Mouse (Mus musculus) lung, adult 2 months (tissue): Measurements from ENCODE around the gene Cpne4.

Source experiments
- CTCF ChIP-seq: fragments of 200-500 bp; IDR thresholded peaks from 2 replicates; pipeline ENCODE4 v1.5.1; 2011; ENCODE audit warnings: mild to moderate bottlenecking, low read length, control low read depth; ENCODE audit not compliant: insufficient read depth
- POLR2A ChIP-seq: fragments of 200-500 bp; IDR thresholded peaks from 2 replicates; pipeline ENCODE4 v1.6.1; 2011; ENCODE audit warnings: low read depth, mild to moderate bottlenecking, control low read depth, low read length, borderline replicate concordance; ENCODE audit errors: extremely low read depth

- no peak for TF ChIP-seq POLR2A
- TF ChIP-seq CTCF: no peak
Measured at GRCm38 (mm10) chr9:104998225-104998624, 451.1 kb downstream of the Cpne4 start.
